Mouse (Mus musculus) brain, embryonic 14.5 days (tissue): ENCODE results near the gene H6pd. TPM values are rescaled to one million over a fixed set of nuclear protein-coding genes. Genes with fewer than 3 reads are reported as not detected.

Source experiments
- DNase-seq: peaks from one replicate; pipeline ENCODE4 v3.0.0-alpha.2; 2011; ENCODE audit warnings: low read depth
- CTCF ChIP-seq: fragments of 200-500 bp; IDR thresholded peaks from 2 replicates; pipeline ENCODE4 v1.5.1; 2012; ENCODE audit warnings: inconsistent platforms, mild to moderate bottlenecking, moderate library complexity, borderline replicate concordance; ENCODE audit not compliant: insufficient read depth, insufficient read length; ENCODE audit errors: extremely low read depth
- POLR2A ChIP-seq: fragments of 200-500 bp; IDR thresholded peaks from 2 replicates; pipeline ENCODE4 v1.6.1; 2012; ENCODE audit warnings: mild to moderate bottlenecking, inconsistent platforms, borderline replicate concordance; ENCODE audit not compliant: poor library complexity, insufficient read depth, insufficient read length, severe bottlenecking; ENCODE audit errors: extremely low read depth
- polyA plus RNA-seq: library from polyadenylated mRNA; depleted of rRNA; stranded (reverse); fragments of >200 nt; gene quantifications from 2 replicates; pipeline ENCODE4 v1.2.3, GENCODE M21; 2012

H6pd gene
- polyA plus RNA-seq, 1 experiment = 5.8 TPM

DNA sequence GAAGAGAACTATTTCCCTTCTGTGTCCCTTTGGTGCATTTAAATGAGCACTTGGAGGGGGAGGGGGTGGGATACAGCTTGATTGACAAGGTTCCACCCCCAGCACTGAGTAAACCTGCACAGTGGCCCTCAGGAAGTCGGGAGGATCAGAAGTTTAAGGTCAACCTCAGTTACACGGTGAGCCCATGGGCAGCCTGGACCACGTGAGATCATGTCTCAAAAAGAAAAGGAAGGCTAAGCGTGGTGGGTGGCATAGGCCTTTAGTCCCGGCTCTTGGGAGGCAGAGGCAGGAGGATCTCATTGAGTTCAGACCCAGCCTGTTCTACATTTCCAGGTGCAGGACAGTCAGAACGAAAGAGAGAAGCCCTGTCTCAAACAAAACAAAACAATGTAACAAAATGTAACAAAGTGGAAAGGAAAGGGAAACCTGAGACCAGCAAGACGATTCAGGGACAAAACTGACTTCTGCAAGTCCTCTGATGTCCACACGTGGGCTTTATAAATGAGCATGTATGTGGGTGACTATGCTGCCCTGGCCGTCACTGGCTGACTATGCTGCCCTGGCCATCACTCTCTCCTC is 31.3 kb upstream of the H6pd start:
- TF ChIP-seq POLR2A = no peak
- TF ChIP-seq CTCF = no peak
- no peak for DNase-seq

DNA sequence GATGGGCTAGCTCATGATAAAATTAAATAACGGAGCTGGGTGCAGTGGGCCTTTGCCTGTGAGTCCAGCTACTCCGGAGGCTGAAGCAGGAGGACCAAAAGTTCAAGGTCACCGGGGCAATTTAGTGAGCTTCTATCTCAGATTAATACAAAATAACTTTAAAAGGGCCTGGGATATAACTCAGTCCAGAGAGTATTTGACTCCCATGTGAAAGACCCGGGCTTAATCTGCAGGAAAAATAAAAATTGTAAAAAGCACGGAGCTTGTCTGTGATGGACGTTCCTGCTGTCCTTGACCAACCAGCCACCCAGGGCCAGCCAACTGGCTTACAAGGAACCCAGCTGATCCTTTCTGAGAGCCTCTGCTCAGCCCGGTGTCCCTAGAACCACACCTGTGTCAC is 29.7 kb upstream of the H6pd start:
- DNase-seq = no peak
- TF ChIP-seq POLR2A = no peak
- no peak for TF ChIP-seq CTCF

- DNase-seq = no peak
- TF ChIP-seq POLR2A = no peak
- no peak for TF ChIP-seq CTCF
These were observed 27.3 kb upstream of the H6pd start for GRCm38 (mm10) chr4:150036094-150036493.

GRCm38 (mm10) chr4:150035280-150035679 is 26.5 kb upstream of the H6pd start:
- TF ChIP-seq POLR2A = no peak
- peak; percentile 98 for TF ChIP-seq CTCF
- peak; percentile 90 for DNase-seq

DNA sequence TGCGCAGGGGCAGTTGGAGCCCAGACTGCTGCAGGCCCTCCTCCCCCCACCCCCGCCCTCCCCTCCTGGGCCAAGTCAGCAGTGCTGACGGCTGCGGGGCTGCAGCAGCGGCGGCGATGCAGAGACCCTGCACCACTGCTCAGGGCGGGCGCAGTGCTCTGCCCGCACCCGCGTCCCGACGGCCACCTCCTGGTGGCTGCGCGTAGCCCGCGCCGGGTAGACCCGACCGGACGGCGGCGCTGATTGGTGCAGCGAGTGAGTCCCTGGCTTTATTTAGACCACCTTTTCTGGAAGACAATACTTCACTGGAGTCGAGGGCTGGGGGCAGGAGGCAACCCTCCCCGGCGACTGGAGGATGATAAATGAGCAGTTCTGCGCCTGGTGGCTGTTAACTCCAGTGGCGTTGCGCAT is 24.4 kb upstream of the H6pd start:
- DNase-seq = peak; percentile 14
- TF ChIP-seq CTCF (no peak), POLR2A (no peak)

DNA sequence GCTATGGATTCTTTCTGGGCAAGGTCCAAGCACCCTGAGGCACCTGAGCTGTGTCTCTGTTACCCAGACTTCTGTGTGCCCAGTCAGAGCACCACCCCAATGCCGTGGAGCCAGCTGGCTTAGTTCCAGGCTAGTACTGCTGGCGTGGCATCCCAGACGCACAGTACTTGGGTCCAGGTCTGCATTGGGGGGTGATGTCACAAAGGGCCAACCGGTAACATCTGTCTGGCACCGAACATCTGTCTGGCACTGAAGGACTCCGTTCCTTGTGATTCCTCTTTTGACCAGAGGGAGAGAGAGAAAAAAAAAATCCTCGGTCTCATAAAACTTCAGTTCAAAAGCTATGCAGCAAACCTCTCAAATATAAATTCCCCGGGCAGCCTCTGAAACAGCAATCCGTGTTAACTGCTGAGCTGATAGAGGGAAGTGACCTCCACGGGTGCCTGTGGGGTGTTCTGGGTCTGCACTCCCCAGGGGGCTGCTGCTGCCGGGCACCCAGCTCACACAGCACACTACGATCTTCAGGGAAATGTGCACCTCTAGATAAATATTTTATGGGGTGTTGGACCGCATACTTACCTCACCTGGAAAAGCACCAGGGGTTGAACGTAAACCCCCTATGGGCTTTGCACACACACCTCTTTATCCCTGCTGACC is 22.5 kb upstream of the H6pd start:
- peak; percentile 32 for DNase-seq
- TF ChIP-seq POLR2A (no peak), CTCF (no peak)

DNA sequence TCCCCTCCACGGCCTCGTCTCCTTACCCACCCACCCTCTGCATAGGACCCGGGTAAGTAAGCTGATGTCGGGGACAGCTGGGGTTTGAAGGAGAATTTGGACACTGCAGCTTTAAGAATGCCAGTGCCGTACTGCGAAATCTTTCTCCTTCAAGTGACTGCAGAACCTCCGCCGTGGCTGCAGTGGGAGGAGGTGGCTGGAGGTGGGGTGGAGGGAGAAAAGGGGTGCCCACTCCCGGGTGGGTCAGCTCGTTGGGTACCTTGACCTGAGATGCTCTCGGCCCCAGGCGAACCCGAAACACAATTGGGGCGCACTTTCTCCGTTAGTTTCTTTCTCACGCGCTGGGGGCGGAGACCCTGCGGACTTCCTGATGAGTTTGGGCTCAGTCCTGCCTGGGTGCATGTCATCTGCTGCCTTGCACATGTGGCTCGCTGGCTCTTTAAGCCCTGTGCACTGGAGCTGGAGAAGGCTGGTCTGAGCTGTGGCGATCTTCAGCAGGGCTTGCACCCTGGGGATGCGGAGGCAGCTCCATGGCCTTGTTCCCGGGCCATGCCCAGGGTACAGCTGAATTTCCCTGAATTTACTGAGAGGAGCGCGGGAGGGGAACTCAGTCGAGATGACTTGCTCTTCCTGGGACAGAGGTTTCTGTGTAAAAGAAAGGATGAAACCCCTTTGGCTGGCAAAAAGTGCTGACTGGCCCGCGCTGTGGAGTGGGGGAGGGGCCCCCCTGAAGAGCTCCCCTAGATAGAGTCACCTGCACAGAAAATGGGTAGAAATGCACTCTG is 21.8 kb upstream of the H6pd start:
- TF ChIP-seq CTCF (no peak), POLR2A (no peak)
- DNase-seq = peak; percentile 53

- no peak for DNase-seq
- TF ChIP-seq CTCF (no peak), POLR2A (no peak)
These were observed 21.1 kb upstream of the H6pd start for GRCm38 (mm10) chr4:150029885-150030284.

- no peak for DNase-seq
- TF ChIP-seq POLR2A (no peak), CTCF (no peak)
These were observed 14.7 kb upstream of the H6pd start for GRCm38 (mm10) chr4:150023518-150023917.

DNA sequence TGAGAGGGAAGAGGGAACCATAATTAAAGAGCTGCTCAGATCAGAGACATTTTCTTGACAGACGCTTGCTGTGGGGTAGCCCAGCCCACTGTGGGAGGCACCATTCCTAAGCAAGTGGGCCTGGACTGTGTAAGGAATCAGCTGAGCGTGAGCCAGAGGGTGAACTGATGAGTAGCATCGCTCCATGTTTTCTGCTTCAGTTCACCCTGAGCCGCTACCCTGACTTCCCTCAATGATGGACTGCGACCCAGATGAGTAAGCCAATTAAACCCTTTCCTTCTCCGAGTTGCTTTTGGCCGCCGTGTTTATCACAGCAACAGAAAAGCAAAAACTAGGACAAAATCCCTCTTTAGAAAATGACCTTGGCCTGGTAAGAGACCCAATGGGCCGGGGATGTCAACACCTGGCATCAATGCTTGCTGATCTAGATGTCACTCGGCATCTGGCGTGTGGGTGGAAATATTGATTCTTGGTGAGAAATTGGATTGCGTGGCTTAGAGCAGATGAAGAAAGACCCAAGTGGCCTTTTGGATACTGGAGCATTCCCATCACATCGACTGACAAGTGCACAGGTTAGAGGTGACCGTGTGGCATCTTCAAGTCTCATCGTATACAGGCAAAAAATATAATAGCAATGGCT is 11.0 kb upstream of the H6pd start:
- TF ChIP-seq CTCF (no peak), POLR2A (no peak)
- DNase-seq = no peak

DNA sequence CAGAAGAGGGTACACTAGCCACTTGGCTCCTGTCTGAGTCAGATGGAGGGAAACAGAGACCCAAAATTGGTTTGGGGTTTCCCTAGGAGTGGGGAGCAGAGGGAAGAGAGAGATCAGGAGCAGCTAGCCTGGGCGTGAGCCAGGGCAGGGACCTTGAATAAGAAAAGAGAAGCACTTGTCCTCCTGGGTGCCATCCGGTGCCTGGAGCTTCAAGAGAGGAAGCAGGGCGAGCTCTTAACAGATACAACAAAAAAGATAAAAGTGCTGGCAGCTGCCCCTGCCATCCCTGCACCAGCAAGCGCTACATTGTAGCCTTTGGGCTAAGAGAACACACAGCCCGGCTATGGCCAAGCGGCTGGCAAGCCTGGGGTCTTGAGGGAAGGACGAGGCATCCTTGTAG is 6.6 kb upstream of the H6pd start:
- no peak for TF ChIP-seq POLR2A
- no peak for TF ChIP-seq CTCF

GRCm38 (mm10) chr4:150014378-150015091 is 5.7 kb upstream of the H6pd start:
- DNase-seq = no peak
- TF ChIP-seq POLR2A = no peak
- TF ChIP-seq CTCF = no peak

More for the DNA sequence above, 6.6 kb upstream of the H6pd start:
- no peak for DNase-seq
